Mouse (Mus musculus) forebrain, embryonic 12.5 days (tissue): ENCODE measurements around the gene Gtf2h1. TPM values are rescaled to one million over a fixed set of nuclear protein-coding genes. Genes with fewer than 3 reads are reported as not detected.

ENCODE experiments used
- ATAC-seq: fragments of 200-750 bp; cut with Nextera tagmentation; 2 replicates; pipeline ENCODE4 v1.8.0; 2017; ENCODE audit warnings: moderate TSS enrichment; ENCODE audit not compliant: low FRiP score
- H3K27ac ChIP-seq: fragments of 300-500 bp; sonication (generic); 2 replicates; pipeline ENCODE4 v1.5.1; 2016; ENCODE audit warnings: mild to moderate bottlenecking
- H3K27me3 ChIP-seq: fragments of 300-500 bp; sonication (generic); 2 replicates; pipeline ENCODE4 v1.6.1; 2016; ENCODE audit warnings: mild to moderate bottlenecking
- H3K36me3 ChIP-seq: fragments of 300-500 bp; sonication (generic); replicated peaks from 2 replicates; pipeline ENCODE4 v1.6.1; 2016; ENCODE audit warnings: mild to moderate bottlenecking
- H3K4me1 ChIP-seq: fragments of 300-500 bp; sonication (generic); 2 replicates; pipeline ENCODE4 v1.6.1; 2016
- H3K4me2 ChIP-seq: fragments of 300-500 bp; sonication (generic); 2 replicates; pipeline ENCODE4 v1.6.1; 2016; ENCODE audit warnings: mild to moderate bottlenecking, moderate library complexity
- H3K4me3 ChIP-seq: fragments of 300-500 bp; sonication (generic); replicated peaks from 2 replicates; pipeline ENCODE4 v1.5.1; 2016; ENCODE audit warnings: mild to moderate bottlenecking
- H3K9ac ChIP-seq: fragments of 300-500 bp; sonication (generic); 2 replicates; pipeline ENCODE4 v1.6.1; 2016; ENCODE audit warnings: mild to moderate bottlenecking
- H3K9me3 ChIP-seq: fragments of 300-500 bp; sonication (generic); 2 replicates; pipeline ENCODE4 v1.6.1; 2016
- WGBS: fragments of 180-500 bp; shearing (Covaris S2); methylation state at CpG from one replicate; pipeline ENCODE4 v1.1.7; 2016; 5-methylcytosine and 5-hydroxymethylcytosine counted together
- polyA plus RNA-seq: library from polyadenylated mRNA; unstranded; fragments of >200 nt; fragmentation: Nextera tagmentation; extraction: Ambion mirVana; gene quantifications from 2 replicates; pipeline ENCODE4 v1.2.1, GENCODE M21; 2016

Gene Gtf2h1
- 52.6 and 55.4 TPM in 2 replicates for polyA plus RNA-seq

- Histone ChIP-seq H3K4me3 (peak within 1 kb of the TSS; percentile 97), H3K9me3 (no peaks in the 10 kb centered on the region), H3K4me2 (peak within 1 kb of the TSS; percentile 92), H3K27me3 (no peaks in the 10 kb centered on the region), H3K36me3 (peaks cover 10% of the 10 kb centered on the region; the same call in 1 of the 2 replicates), H3K4me1 (peaks cover 28% of the 10 kb centered on the region), H3K27ac (peak within 1 kb of the TSS; percentile 79), H3K9ac (peak within 1 kb of the TSS; percentile 95)
- WGBS: 1% methylated on average over 75 of the region's 75 CpGs
- ATAC-seq: peak; percentile 98
These were observed at the start of gene Gtf2h1, which contains the start of gene Hps5 for GRCm38 (mm10) chr7:46795287-46796205. Gtf2h1 (plus strand) TSS chr7:46796103. Hps5 (minus strand) TSS chr7:46796064.

- no peaks in the 10 kb centered on the region for H3K36me3 ChIP-seq
- H3K4me1 ChIP-seq: 0 out of 2 replicates have a peak, but pooled peaks cover 5% of the 10 kb centered on the region
- 94% methylated on average over 7 of the region's 7 CpGs for WGBS
- H3K9ac ChIP-seq: no peak overlapping the region
- no peaks in the 10 kb centered on the region for H3K27me3 ChIP-seq
- no peak overlapping the region for H3K4me3 ChIP-seq
- H3K9me3 ChIP-seq: no peaks in the 10 kb centered on the region
- ATAC-seq: no peak
- no peak overlapping the region for H3K27ac ChIP-seq
- H3K4me2 ChIP-seq: no peak overlapping the region
These were observed 49.5 kb upstream of the Gtf2h1 start for GRCm38 (mm10) chr7:46746381-46746780.

- ATAC-seq: no peak
- H3K4me3 ChIP-seq: no peak overlapping the region
- H3K27ac ChIP-seq: no peak overlapping the region
- no peak overlapping the region for H3K4me2 ChIP-seq
- WGBS: 34% methylated on average over 3 of the region's 3 CpGs
- 0 out of 2 replicates have a peak, but pooled peaks cover 5% of the 10 kb centered on the region for H3K4me1 ChIP-seq
- H3K9me3 ChIP-seq: no peaks in the 10 kb centered on the region
- H3K9ac ChIP-seq: no peak overlapping the region
- no peaks in the 10 kb centered on the region for H3K27me3 ChIP-seq
- H3K36me3 ChIP-seq: no peaks in the 10 kb centered on the region
These were observed 47.4 kb upstream of the Gtf2h1 start for GRCm38 (mm10) chr7:46748459-46748858.

GRCm38 (mm10) chr7:46751490-46751889 lies 44.4 kb upstream of the Gtf2h1 start, which contains the start of gene Saa2:
Saa2 (plus strand) TSS chr7:46751790.
- no peak within 1 kb of the TSS for H3K4me2 ChIP-seq
- H3K9me3 ChIP-seq: no peaks in the 10 kb centered on the region
- 0 out of 2 replicates have a peak, but pooled peaks cover 5% of the 10 kb centered on the region for H3K4me1 ChIP-seq
- WGBS: 80% methylated on average over 3 of the region's 3 CpGs
- H3K9ac ChIP-seq: no peak within 1 kb of the TSS
- H3K27ac ChIP-seq: no peak within 1 kb of the TSS
- no peak for ATAC-seq
- no peak within 1 kb of the TSS for H3K4me3 ChIP-seq
- H3K27me3 ChIP-seq: no peaks in the 10 kb centered on the region
- H3K36me3 ChIP-seq: no peaks in the 10 kb centered on the region

- no peaks in the 10 kb centered on the region for H3K4me1 ChIP-seq
- H3K9me3 ChIP-seq: no peaks in the 10 kb centered on the region
- ATAC-seq: no peak
- H3K36me3 ChIP-seq: peaks cover 60% of the 10 kb centered on the region
- H3K27me3 ChIP-seq: no peaks in the 10 kb centered on the region
- WGBS: 70% methylated on average over 11 of the region's 11 CpGs
- no peak overlapping the region for H3K4me2 ChIP-seq
- no peak overlapping the region for H3K4me3 ChIP-seq
- H3K9ac ChIP-seq: no peak overlapping the region
- H3K27ac ChIP-seq: no peak overlapping the region
These were observed 34.7 kb upstream of the Gtf2h1 start for GRCm38 (mm10) chr7:46761049-46761795.

- Histone ChIP-seq H3K36me3 (peaks cover 69% of the 10 kb centered on the region), H3K4me2 (no peak overlapping the region), H3K27ac (no peak overlapping the region), H3K9me3 (no peaks in the 10 kb centered on the region), H3K4me1 (no peaks in the 10 kb centered on the region), H3K4me3 (no peak overlapping the region), H3K9ac (no peak overlapping the region), H3K27me3 (no peaks in the 10 kb centered on the region)
- no peak for ATAC-seq
- WGBS: 95% methylated on average over 5 of the region's 5 CpGs
These were observed 33.3 kb upstream of the Gtf2h1 start for GRCm38 (mm10) chr7:46762601-46763000.

GRCm38 (mm10) chr7:46764672-46765071 lies 31.2 kb upstream of the Gtf2h1 start:
- peaks cover 80% of the 10 kb centered on the region for H3K36me3 ChIP-seq
- no peak overlapping the region for H3K4me3 ChIP-seq
- no peak overlapping the region for H3K4me2 ChIP-seq
- 67% methylated on average over 8 of the region's 8 CpGs for WGBS
- no peaks in the 10 kb centered on the region for H3K4me1 ChIP-seq
- H3K9ac ChIP-seq: no peak overlapping the region
- no peak for ATAC-seq
- no peaks in the 10 kb centered on the region for H3K9me3 ChIP-seq
- no peaks in the 10 kb centered on the region for H3K27me3 ChIP-seq
- no peak overlapping the region for H3K27ac ChIP-seq

GRCm38 (mm10) chr7:46767371-46767770 lies 28.5 kb upstream of the Gtf2h1 start:
- Histone ChIP-seq H3K9me3 (no peaks in the 10 kb centered on the region), H3K27me3 (no peaks in the 10 kb centered on the region), H3K4me3 (no peak overlapping the region), H3K27ac (no peak overlapping the region), H3K36me3 (peaks cover 73% of the 10 kb centered on the region), H3K9ac (no peak overlapping the region), H3K4me2 (no peak overlapping the region), H3K4me1 (no peaks in the 10 kb centered on the region)
- no peak for ATAC-seq

GRCm38 (mm10) chr7:46768451-46768850 lies 27.5 kb upstream of the Gtf2h1 start:
- H3K27me3 ChIP-seq: no peaks in the 10 kb centered on the region
- peaks cover 70% of the 10 kb centered on the region for H3K36me3 ChIP-seq
- ATAC-seq: no peak
- H3K4me2 ChIP-seq: no peak overlapping the region
- H3K27ac ChIP-seq: no peak overlapping the region
- H3K4me1 ChIP-seq: no peaks in the 10 kb centered on the region
- no peak overlapping the region for H3K9ac ChIP-seq
- no peak overlapping the region for H3K4me3 ChIP-seq
- 93% methylated on average over 7 of the region's 7 CpGs for WGBS
- no peaks in the 10 kb centered on the region for H3K9me3 ChIP-seq

- H3K36me3 ChIP-seq: peaks cover 75% of the 10 kb centered on the region
- no peak overlapping the region for H3K4me3 ChIP-seq
- no peaks in the 10 kb centered on the region for H3K4me1 ChIP-seq
- no peak overlapping the region for H3K9ac ChIP-seq
- no peak for ATAC-seq
- 69% methylated on average over 4 of the region's 4 CpGs for WGBS
- no peak overlapping the region for H3K27ac ChIP-seq
- H3K9me3 ChIP-seq: no peaks in the 10 kb centered on the region
- no peak overlapping the region for H3K4me2 ChIP-seq
- H3K27me3 ChIP-seq: no peaks in the 10 kb centered on the region
These were observed 25.2 kb upstream of the Gtf2h1 start for GRCm38 (mm10) chr7:46770706-46771105.

GRCm38 (mm10) chr7:46789177-46789849 lies 6.6 kb upstream of the Gtf2h1 start:
- Histone ChIP-seq H3K27ac (no peak overlapping the region), H3K4me3 (no peak overlapping the region), H3K9ac (no peak overlapping the region), H3K4me1 (peaks cover 6% of the 10 kb centered on the region), H3K36me3 (peaks cover 39% of the 10 kb centered on the region), H3K4me2 (no peak overlapping the region), H3K9me3 (no peaks in the 10 kb centered on the region), H3K27me3 (no peaks in the 10 kb centered on the region)
- ATAC-seq: no peak
- WGBS: 90% methylated on average over 5 of the region's 5 CpGs

- 89% methylated on average over 4 of the region's 4 CpGs for WGBS
- Histone ChIP-seq H3K27me3 (no peaks in the 10 kb centered on the region), H3K4me2 (no peak overlapping the region), H3K9me3 (no peaks in the 10 kb centered on the region), H3K4me1 (peaks cover 28% of the 10 kb centered on the region), H3K4me3 (no peak overlapping the region), H3K27ac (no peak overlapping the region), H3K36me3 (peaks cover 7% of the 10 kb centered on the region), H3K9ac (no peak overlapping the region)
- ATAC-seq: no peak
These were observed 2.0 kb upstream of the Gtf2h1 start for GRCm38 (mm10) chr7:46793871-46794270.
